Mouse (Mus musculus): Measurements from ENCODE around the gene Olfr875. TPM values are rescaled to one million over a fixed set of nuclear protein-coding genes. Genes with fewer than 3 reads are reported as not detected.
"Not testable (repeated sequence)": the region's sequence is repeated elsewhere in the genome, so short reads cannot be mapped to it uniquely, and the experiment has no call there.

Olfr875 gene
- polyA plus RNA-seq, 1 experiment: not detected

DNA sequence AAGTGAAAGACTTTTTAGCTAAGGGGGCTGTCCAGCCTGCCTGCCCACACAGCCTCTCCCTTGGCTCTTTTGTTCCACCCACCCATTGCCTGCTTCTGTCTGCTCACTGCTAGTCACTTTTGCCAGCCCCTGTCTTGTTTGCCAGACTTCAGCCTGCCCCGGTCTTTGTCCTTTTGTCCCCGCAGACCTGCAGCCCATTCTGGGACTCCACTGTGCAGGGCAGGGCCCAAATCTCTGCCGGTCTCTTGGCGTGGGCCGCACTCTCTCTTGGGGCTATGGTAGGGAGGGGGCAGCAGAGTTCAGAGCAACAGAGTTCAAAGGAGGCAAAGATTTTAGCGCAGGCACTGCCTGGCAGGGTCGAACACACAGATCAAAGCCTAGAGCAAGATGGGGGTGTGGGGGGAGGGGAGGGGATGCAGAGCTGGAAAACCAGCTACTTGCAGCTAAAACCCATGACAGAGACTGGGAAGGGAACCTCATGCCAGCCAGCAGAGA, 11.2 kb downstream of the Olfr875 start:
- Histone ChIP-seq H3K27me3 (ENCODE audit: control insufficient read depth) (no peaks in the 10 kb centered on the region), H3K9me3 (ENCODE audit: control insufficient read depth, low read length) (no peaks in the 10 kb centered on the region), H3K4me3 (replicated peaks) (no peak overlapping the region), H3K36me3 (ENCODE audit: control insufficient read depth) (no peaks in the 10 kb centered on the region), H3K4me1 (ENCODE audit: control insufficient read depth) (no peaks in the 10 kb centered on the region)
- no peak for TF ChIP-seq TAL1 (IDR thresholded peaks at IDR 0.05; ENCODE audit: low read length)

DNA sequence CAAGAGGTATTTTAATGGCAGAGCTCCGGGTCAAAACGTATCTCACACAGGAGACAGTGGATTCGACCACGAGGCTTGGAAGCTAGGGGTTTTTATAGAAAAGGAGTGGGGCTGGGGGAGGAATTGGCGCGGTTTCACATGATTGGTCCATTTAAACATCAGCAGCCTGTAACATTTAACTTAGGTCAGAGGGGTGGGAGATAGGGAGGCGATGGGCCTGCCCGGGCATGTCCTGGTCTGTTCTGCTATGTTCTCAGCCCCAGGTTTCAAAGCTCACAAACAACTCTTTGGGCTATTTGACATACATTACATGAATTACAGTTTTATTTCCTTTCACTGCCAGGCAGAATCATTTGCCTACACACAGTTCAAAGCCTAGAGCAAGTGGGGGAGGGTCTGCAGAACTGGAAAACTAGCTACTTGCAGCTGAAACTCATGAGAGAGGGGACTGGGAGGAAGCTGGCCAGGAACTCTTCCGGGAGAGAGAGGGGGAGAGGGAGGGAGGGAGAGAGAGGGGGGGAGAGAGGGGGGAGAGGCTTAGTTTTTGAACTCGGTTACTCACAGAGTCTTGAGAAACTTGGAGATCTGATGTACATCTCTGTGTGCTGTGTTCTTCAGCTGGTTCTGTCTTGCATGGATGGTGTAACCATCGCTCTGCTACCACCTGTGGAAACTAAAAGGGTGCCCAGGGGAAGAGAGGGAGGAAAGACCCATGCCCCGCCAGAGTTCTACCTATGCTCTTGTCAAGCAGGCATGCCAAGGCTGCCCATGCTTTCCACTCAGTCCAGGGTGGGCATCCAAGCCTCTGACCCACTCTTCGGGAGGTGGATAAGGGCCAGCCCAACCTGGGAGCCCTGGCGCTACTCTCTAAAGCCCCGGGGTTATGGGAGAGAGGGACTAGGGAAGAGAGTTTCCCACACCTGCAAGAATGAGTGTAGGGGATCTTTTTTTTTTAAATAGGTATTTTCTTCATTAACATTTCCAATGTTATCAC, 12.0 kb downstream of the Olfr875 start:
- H3K4me1 ChIP-seq (ENCODE audit: control insufficient read depth); H3K9me3 ChIP-seq (ENCODE audit: control insufficient read depth, low read length); H3K4me3 ChIP-seq (replicated peaks); H3K27me3 ChIP-seq (ENCODE audit: control insufficient read depth); H3K36me3 ChIP-seq (ENCODE audit: control insufficient read depth): not testable (repeated sequence)

DNA sequence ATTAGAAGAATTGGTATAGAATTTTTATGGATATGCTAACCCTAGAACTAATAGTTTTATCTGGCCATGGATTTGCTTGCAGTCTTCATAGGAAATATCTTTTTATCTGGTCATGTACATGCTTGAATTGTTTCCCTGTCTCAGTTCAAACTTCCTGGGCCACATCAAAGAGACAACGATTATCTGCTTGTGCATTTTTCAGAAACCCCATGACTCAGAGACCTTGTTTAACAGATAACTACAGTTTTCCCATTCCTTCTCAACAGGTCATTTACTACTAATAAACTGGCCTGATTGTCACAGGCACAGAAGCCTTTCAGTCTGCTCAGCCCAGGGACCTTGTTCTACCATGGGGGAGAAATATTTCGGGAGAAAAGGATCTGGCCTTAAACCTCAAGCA, 14.8 kb downstream of the Olfr875 start:
- no peaks in the 10 kb centered on the region for H3K27me3 ChIP-seq (ENCODE audit: control insufficient read depth)
- H3K9me3 ChIP-seq (ENCODE audit: control insufficient read depth, low read length): no peaks in the 10 kb centered on the region
- TF ChIP-seq TAL1 (IDR thresholded peaks at IDR 0.05; ENCODE audit: low read length) (no peak), GATA1 (IDR thresholded peaks at IDR 0.05; ENCODE audit: low read length) (no peak)
- no peaks in the 10 kb centered on the region for H3K4me1 ChIP-seq (ENCODE audit: control insufficient read depth)
- no peak overlapping the region for H3K4me3 ChIP-seq (replicated peaks)
- no peaks in the 10 kb centered on the region for H3K36me3 ChIP-seq (ENCODE audit: control insufficient read depth)

DNA sequence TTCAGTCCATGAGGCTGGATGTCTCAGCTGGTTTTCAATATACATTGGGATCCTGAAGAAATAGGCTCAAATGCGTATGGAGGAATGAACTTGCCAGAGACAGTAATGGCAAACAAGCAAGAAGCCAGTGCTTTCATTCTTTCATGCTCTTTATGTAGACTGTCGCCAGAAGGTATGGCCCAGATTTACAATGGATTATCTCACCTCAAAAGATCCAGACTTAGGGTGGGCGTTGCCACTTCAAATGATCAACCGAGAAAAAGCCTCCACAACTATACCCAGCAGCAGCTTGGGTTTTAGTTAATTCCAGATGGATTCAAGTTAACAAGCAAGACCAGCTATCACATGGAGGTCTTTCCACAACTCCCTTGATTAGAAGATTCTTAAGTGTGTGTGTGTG, 30.4 kb downstream of the Olfr875 start:
- Histone ChIP-seq H3K9me3 (ENCODE audit: control insufficient read depth, low read length) (no peaks in the 10 kb centered on the region), H3K27me3 (ENCODE audit: control insufficient read depth) (no peaks in the 10 kb centered on the region), H3K4me1 (ENCODE audit: control insufficient read depth) (no peaks in the 10 kb centered on the region), H3K36me3 (ENCODE audit: control insufficient read depth) (no peaks in the 10 kb centered on the region), H3K4me3 (replicated peaks) (no peak overlapping the region)
- no peak for TF ChIP-seq TAL1 (IDR thresholded peaks at IDR 0.05; ENCODE audit: low read length)
- no peak for TF ChIP-seq GATA1 (IDR thresholded peaks at IDR 0.05; ENCODE audit: low read length)

DNA sequence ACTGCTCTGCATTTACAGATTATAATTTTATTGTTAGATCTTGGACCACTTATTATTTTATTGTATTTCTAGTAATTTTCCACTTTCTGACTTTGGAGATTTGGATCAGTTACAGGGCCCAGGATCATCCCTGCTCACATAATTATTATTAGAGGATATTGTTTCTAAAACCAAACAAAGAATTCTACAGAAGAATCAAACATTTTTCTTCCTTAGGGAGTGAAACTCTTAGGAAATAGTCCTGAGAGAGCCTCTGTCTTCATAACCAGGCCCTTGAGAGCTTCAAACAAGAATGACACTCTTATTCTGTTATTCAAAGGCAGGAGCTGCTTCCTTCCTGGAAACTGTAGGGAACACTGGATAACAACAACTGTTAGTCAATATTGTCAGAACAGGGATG, 31.1 kb downstream of the Olfr875 start, which contains the start of gene Olfr876:
Gene Olfr876 (plus strand): TSS at position 301 of the 400 bp plus-strand sequence.
- Histone ChIP-seq H3K27me3 (ENCODE audit: control insufficient read depth) (no peaks in the 10 kb centered on the region), H3K9me3 (ENCODE audit: control insufficient read depth, low read length) (no peaks in the 10 kb centered on the region), H3K36me3 (ENCODE audit: control insufficient read depth) (no peaks in the 10 kb centered on the region), H3K4me1 (ENCODE audit: control insufficient read depth) (no peaks in the 10 kb centered on the region), H3K4me3 (replicated peaks) (no peak within 1 kb of the TSS)
- TF ChIP-seq GATA1 (IDR thresholded peaks at IDR 0.05; ENCODE audit: low read length) (no peak), TAL1 (IDR thresholded peaks at IDR 0.05; ENCODE audit: low read length) (no peak)

DNA sequence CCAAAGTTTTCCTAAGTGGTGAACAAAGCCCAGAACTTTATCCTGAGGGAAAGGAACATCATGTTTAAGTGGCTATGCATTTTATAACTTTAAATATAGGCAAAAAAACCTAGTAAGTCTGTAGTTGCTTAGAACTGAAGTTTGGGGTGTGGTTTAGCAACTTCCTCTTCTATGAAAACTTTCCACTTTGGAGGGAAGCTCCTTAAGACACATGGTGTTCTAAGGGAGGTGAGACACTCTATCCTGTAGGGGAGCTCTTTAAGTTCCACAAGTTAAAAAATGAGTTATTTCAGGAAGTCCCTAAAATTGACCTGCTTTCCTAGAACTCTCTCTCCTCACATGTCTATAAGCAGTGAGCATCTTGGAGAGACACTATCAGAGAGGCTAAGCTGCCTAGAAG, 35.6 kb downstream of the Olfr875 start:
- Histone ChIP-seq H3K9me3 (ENCODE audit: control insufficient read depth, low read length) (no peaks in the 10 kb centered on the region), H3K4me3 (replicated peaks) (no peak overlapping the region), H3K36me3 (ENCODE audit: control insufficient read depth) (no peaks in the 10 kb centered on the region), H3K27me3 (ENCODE audit: control insufficient read depth) (no peaks in the 10 kb centered on the region), H3K4me1 (ENCODE audit: control insufficient read depth) (no peaks in the 10 kb centered on the region)
- TF ChIP-seq TAL1 (IDR thresholded peaks at IDR 0.05; ENCODE audit: low read length) (no peak), GATA1 (IDR thresholded peaks at IDR 0.05; ENCODE audit: low read length) (no peak)

DNA sequence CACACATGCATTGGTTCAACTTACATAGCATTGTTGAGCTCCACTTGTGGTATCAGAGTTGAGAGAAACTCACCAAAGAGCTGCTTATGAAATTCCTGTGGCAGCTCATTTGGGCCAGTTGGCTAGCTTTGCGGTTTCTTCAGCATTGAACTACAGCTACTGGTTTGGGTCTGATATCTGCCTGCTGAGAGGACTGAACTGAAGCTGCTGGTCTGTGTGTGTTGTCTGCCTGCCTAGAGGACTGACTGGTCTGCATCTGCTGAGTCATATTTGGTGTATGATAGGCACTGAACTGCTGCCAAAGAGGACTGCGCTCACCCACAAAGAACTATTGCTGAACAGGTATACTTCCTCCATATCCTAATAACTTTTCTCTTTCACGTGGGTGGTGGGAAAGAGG, 36.8 kb downstream of the Olfr875 start:
- H3K9me3 ChIP-seq (ENCODE audit: control insufficient read depth, low read length): no peaks in the 10 kb centered on the region
- no peaks in the 10 kb centered on the region for H3K36me3 ChIP-seq (ENCODE audit: control insufficient read depth)
- TF ChIP-seq TAL1 (IDR thresholded peaks at IDR 0.05; ENCODE audit: low read length): no peak
- no peak for TF ChIP-seq GATA1 (IDR thresholded peaks at IDR 0.05; ENCODE audit: low read length)
- no peak overlapping the region for H3K4me3 ChIP-seq (replicated peaks)
- no peaks in the 10 kb centered on the region for H3K4me1 ChIP-seq (ENCODE audit: control insufficient read depth)
- no peaks in the 10 kb centered on the region for H3K27me3 ChIP-seq (ENCODE audit: control insufficient read depth)

DNA sequence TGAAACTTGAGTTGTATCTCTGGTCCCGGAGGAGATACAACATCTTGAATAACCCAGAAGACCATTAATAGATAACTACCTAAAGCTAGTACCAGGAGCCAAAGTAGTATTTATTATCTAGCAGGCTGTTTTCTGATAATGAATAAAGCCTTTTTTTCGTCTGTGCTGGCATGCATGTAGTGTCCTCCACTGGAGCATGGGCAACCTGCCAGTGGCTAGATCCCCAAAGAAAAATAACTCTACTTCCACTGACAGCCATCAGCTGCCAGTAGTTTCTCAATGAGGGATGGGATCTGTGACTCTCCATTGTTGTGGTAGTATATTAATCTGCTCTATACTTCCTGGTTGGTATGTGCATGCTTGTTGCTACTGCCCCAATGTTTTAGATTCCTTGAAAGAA, 37.3 kb downstream of the Olfr875 start:
- Histone ChIP-seq H3K9me3 (ENCODE audit: control insufficient read depth, low read length) (no peaks in the 10 kb centered on the region), H3K4me3 (replicated peaks) (no peak overlapping the region), H3K27me3 (ENCODE audit: control insufficient read depth) (no peaks in the 10 kb centered on the region), H3K36me3 (ENCODE audit: control insufficient read depth) (no peaks in the 10 kb centered on the region), H3K4me1 (ENCODE audit: control insufficient read depth) (no peaks in the 10 kb centered on the region)
- TF ChIP-seq TAL1 (IDR thresholded peaks at IDR 0.05; ENCODE audit: low read length) (no peak), GATA1 (IDR thresholded peaks at IDR 0.05; ENCODE audit: low read length) (no peak)

DNA sequence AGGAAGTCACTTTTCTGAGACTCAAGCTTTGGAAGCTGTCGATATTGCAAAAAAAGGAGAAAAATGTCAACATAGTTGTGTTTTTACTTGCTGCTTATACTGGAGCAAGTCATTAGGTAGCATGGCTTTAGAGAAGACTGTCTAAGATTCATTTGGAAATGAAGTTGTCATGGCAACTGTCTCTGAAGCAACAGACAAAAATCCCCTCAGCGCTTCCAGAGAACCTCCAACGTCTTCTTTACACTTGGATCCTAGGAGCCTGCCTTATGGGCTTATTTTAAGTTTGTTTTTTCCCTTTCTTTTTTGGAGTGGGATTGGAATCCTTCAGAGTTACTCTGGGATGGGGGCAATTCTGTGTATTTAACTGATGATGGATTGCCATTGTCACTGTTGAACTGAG, 43.0 kb downstream of the Olfr875 start:
- Histone ChIP-seq H3K4me1 (ENCODE audit: control insufficient read depth) (no peaks in the 10 kb centered on the region), H3K27me3 (ENCODE audit: control insufficient read depth) (no peaks in the 10 kb centered on the region), H3K9me3 (ENCODE audit: control insufficient read depth, low read length) (no peaks in the 10 kb centered on the region), H3K36me3 (ENCODE audit: control insufficient read depth) (no peaks in the 10 kb centered on the region), H3K4me3 (replicated peaks) (no peak overlapping the region)
- TF ChIP-seq GATA1 (IDR thresholded peaks at IDR 0.05; ENCODE audit: low read length) (no peak), TAL1 (IDR thresholded peaks at IDR 0.05; ENCODE audit: low read length) (no peak)

Other genes starting within 250 kb of the Olfr875 start
- not detected in 2 replicates for gene Esam, start 243.8 kb upstream of the Olfr875 start, polyA plus RNA-seq (2012)
- not detected in 2 replicates for gene Vsig2, start 232.6 kb upstream of the Olfr875 start, polyA plus RNA-seq (2012)
- gene Nrgn, start 219.0 kb upstream of the Olfr875 start, polyA plus RNA-seq (2012): 2.9 and 4.5 TPM in 2 replicates
- 0.05 TPM in 1 of 2 replicates, not detected in the other for gene Siae, start 216.2 kb upstream of the Olfr875 start, polyA plus RNA-seq (2012)
- gene Spa17, start 158.1 kb upstream of the Olfr875 start, polyA plus RNA-seq (2012): 0.21 TPM in 1 of 2 replicates, not detected in the other
- 3.2 and 3.4 TPM in 2 replicates for gene Tbrg1, start 114.5 kb upstream of the Olfr875 start, polyA plus RNA-seq (2012)
- not detected in 2 replicates for gene Panx3, start 102.6 kb upstream of the Olfr875 start, polyA plus RNA-seq (2012)
- not detected in 2 replicates for gene Olfr160, start 55.6 kb upstream of the Olfr875 start, polyA plus RNA-seq (2012)
- gene Olfr874, start 26.8 kb upstream of the Olfr875 start, polyA plus RNA-seq (2012): 0.04 TPM in 1 of 2 replicates, not detected in the other
- gene Olfr876, start 31.2 kb downstream of the Olfr875 start, polyA plus RNA-seq (2012): 0.03 TPM in 1 of 2 replicates, not detected in the other
- gene Olfr877, start 82.4 kb downstream of the Olfr875 start, polyA plus RNA-seq (2012): not detected in 2 replicates
- not detected in 2 replicates for gene Olfr145, start 124.9 kb downstream of the Olfr875 start, polyA plus RNA-seq (2012)
- not detected in 2 replicates for gene Olfr878, start 146.0 kb downstream of the Olfr875 start, polyA plus RNA-seq (2012)
- not detected in 2 replicates for gene Olfr881, start 220.0 kb downstream of the Olfr875 start, polyA plus RNA-seq (2012)

All from erythroblast, embryonic 14.5 days (primary cell).